Mouse (Mus musculus): Measurements from ENCODE around the gene Lsg1. TPM values are rescaled to one million over a fixed set of nuclear protein-coding genes. Genes with fewer than 3 reads are reported as not detected.

The Lsg1 gene
- total RNA-seq, 2 experiments from 2014 or later: 16.9 to 18.8 TPM

GRCm38 (mm10) chr16:30525756-30526155 is 61.6 kb downstream of the Lsg1 start:
- no peak for DNase-seq (ENCODE audit: low spot score)
- intact Hi-C loops (cut with DNase I): no loop called here

GRCm38 (mm10) chr16:30524481-30524880 is 62.9 kb downstream of the Lsg1 start:
- DNase-seq (ENCODE audit: low spot score): no peak
- intact Hi-C loops (cut with DNase I): no loop called here

GRCm38 (mm10) chr16:30522253-30522940 is 65.0 kb downstream of the Lsg1 start:
- intact Hi-C loops (cut with DNase I): no loop called here
- no peak for DNase-seq (ENCODE audit: low spot score)

DNA sequence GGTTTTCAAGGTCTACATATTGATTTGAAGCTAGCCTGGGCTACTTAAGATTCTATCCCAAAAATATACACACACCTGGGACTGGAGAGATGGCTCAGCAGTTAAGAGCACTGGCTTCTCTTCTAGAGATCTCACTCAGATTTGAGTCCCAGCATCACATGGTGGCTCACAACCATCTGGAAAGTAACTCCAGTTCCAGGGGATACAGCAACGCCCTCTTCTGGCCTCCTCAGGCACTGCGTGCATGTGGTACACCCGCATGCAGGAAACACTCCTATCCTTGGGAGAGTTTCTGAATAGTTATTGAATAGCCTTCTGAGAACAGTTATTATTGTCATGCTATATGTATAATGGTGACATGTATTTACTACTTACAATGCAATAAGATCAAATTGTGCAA is 66.2 kb downstream of the Lsg1 start:
- DNase-seq (ENCODE audit: low spot score): no peak
- intact Hi-C loops (cut with DNase I): loop anchor here (2.0 kb wide), 1 partner anchor 16 kb away; no protein-coding TSS in a partner anchor

GRCm38 (mm10) chr16:30520361-30520823 is 67.0 kb downstream of the Lsg1 start:
- DNase-seq (ENCODE audit: low spot score): peak; percentile 46
- intact Hi-C loops (cut with DNase I): loop anchor here (1.0 to 2.0 kb wide), 2 partner anchors 16 to 146 kb away; no protein-coding TSS in a partner anchor

DNA sequence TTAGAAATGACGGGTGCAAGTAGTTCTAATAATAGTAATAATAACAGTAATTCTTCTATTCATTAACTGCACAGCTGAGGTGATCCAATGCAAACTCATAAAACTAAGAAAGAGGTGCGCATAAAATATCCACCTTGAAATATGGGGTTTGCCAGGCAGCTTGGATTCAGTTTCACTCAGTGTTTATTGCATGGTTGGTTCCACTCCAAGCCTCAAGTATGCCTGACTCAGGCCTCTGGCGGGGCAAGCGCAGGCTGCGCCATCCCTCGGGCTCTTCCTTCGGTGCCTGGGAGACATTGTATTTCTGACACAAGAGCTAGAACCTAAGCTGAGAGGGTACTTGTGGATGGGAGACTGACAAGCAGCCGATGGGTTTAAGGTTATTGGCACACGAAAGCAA is 68.8 kb downstream of the Lsg1 start:
- no peak for DNase-seq (ENCODE audit: low spot score)
- intact Hi-C loops (cut with DNase I): loop anchor here (5.0 kb wide), 1 partner anchor 266 kb away; no protein-coding TSS in a partner anchor

GRCm38 (mm10) chr16:30517666-30518283 is 69.6 kb downstream of the Lsg1 start:
- no peak for DNase-seq (ENCODE audit: low spot score)
- intact Hi-C loops (cut with DNase I): loop anchor here (5.0 kb wide), 1 partner anchor 265 kb away; no protein-coding TSS in a partner anchor

- intact Hi-C loops (cut with DNase I): loop anchor here (5.0 kb wide), 1 partner anchor 265 kb away; no protein-coding TSS in a partner anchor
- DNase-seq (ENCODE audit: low spot score): no peak
Measured at GRCm38 (mm10) chr16:30516993-30517392, 70.4 kb downstream of the Lsg1 start.

DNA sequence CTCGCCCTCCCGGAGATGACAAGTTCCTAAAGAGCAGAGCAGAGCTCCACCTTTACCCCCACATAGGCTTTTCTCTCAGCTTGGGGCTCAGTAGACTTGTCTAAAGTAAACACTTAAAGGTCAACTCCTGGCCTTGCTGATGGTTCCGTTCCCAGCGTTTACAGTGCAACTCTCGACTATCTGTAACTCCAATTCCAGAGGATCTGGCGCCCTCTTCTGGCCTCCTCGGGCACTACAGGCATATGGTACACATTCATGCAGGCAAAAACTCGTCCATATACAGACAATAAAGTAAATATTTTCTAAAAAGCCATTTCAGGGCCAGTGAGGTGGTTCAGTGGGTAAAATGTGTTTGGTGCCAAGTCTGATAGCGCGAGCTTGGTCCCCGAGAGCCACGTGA is 72.0 kb downstream of the Lsg1 start:
- no peak for DNase-seq (ENCODE audit: low spot score)
- intact Hi-C loops (cut with DNase I): loop anchor here (5.0 kb wide), 1 partner anchor 263 kb away; no protein-coding TSS in a partner anchor

DNA sequence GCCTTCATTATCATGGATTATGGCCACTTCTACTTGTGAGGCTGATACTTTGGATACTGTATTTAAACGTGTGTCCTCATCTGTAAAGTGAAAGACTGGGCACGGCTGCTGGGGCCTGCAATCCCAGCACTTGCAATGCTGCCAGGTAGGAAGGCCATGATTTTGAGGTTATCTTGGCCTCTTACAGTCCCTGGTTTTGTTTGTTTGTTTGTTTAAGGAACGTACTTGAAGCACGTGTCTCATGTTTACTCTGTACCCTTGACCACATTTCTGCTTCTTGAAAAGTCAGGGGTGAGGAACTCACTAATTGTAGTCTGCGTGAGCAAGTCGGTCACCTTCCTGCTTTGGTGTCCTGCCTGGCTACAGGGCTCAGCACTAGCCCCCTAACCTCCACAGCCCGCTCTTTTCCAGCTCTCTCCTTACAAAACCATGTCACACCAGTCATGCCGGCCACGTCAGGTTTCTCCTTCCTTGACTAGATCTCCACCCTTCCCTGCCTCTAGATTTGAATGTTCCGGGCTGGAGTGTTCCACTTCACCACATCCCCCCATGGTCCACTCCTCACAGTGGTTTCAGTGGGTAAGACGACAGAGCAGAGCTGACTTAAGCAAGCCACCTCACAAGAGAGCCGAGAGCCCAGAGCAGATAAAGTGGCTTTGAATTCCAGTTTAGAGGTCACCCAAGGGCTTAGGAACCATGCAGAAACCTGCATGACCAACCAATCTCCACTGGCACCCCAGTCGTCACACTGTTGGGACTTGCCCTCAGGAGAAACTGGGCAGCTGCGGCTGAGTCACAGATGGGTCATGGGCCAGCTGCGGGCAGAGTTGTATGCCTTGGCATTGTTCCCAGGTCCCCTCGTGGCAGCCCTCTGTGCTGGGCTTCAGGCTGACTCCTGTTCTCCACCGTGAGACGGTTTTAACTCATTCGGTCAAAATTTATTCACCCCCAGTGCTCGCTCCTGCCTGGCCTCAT is 74.1 kb downstream of the Lsg1 start:
- intact Hi-C loops (cut with DNase I): no loop called here
- DNase-seq (ENCODE audit: low spot score): no peak

- intact Hi-C loops (cut with DNase I): no loop called here
- DNase-seq (ENCODE audit: low spot score): no peak
Measured at GRCm38 (mm10) chr16:30512375-30513049, 74.9 kb downstream of the Lsg1 start.

DNA sequence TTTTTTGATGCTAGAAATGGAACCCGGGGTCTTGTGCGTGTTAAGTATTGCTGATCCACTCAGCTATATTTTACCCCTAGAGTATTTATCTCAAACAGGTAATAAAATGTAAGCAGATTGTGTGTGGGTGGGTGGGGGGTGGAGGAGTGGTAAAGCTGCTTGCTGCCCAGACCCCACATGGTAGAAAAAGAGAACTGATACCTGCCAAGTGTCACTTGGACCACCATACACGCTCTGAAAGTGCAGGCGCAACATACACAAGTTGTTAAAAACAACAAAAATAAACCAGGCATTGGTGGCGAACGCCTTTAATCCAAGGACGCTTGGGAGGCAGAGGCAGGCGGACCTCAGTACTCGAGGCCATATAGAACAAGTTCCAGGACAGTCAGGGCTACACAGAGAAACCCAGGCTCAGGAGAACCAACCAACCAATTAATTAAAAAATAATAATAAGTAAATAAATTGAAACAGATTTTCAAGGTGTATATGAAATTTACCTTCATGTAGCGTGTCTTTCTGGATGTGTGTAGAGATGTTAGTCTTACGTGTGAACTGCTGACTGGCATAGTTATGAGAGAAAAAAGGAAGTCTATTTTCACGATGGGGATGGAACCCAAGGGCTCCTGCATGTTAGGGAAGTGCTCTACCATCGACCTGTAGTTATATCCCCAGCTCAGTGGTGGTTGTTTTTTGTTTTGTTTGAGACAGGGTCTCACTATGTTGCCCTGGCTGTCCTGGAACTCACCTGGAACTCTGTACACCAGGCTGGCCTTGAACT is 75.6 kb downstream of the Lsg1 start:
- intact Hi-C loops (cut with DNase I): no loop called here
- DNase-seq (ENCODE audit: low spot score): no peak

- peak; percentile 76 for DNase-seq (ENCODE audit: low spot score)
- intact Hi-C loops (cut with DNase I): no loop called here
Measured at GRCm38 (mm10) chr16:30510504-30511451, 76.6 kb downstream of the Lsg1 start.

Other genes starting within 250 kb of the Lsg1 start
- gene Atp13a3, start 181.6 kb downstream of the Lsg1 start, total RNA-seq (2021): 10 to 100 TPM; 52.4 to 61.6 TPM
- 1 to 10 TPM; 6.5 to 7.8 TPM for gene Tmem44, start 36.8 kb downstream of the Lsg1 start, total RNA-seq (2021)
- 10 to 100 TPM; 25.8 to 31.2 TPM for gene Fam43a, start 12.1 kb upstream of the Lsg1 start, total RNA-seq (2021)

All from heart, postnatal 25 days (tissue).